ENCODE assay signal across 8 mouse cellular contexts in genomic region chr11:43766922-43767648, GRCm38 (mm10). TPM values are rescaled to one million over a fixed set of nuclear protein-coding genes. Genes with fewer than 3 reads are reported as not detected.
DNase-seq lines count a peak whose midpoint lies in the region; ATAC-seq lines count a peak whose summit lies in the region.

No protein-coding gene starts in this region.

- H3K9ac ChIP-seq in lung, embryonic 15.5 days = peak overlapping the region; percentile 33; the same call in 1 of the 2 replicates

- peak; percentile 92 to 95 for ATAC-seq in hematopoietic stem cell, adult 5-6 weeks (replicated peaks in 1 of 2; ENCODE audit: insufficient read depth in 1 of 2, low FRiP score in 2 of 2, low TSS enrichment in 1 of 2, low read depth in 1 of 2, poor library complexity in 2 of 2, severe bottlenecking in 2 of 2)
- peak; percentile 72; the same call in 1 of the 2 replicates for ATAC-seq in lung, embryonic 15.5 days (ENCODE audit: borderline replicate concordance, extremely low read depth, low FRiP score, low TSS enrichment)

- peak overlapping the region; percentile 87 for H3K4me2 ChIP-seq in lung, embryonic 15.5 days

- H3K27me3 ChIP-seq in lung, embryonic 15.5 days = peaks cover 10% of the 10 kb centered on the region

- H3K36me3 ChIP-seq in lung, embryonic 15.5 days = no peaks in the 10 kb centered on the region

- peaks cover 5% of the 10 kb centered on the region; the same call in 1 of the 2 replicates for H3K4me1 ChIP-seq in lung, embryonic 15.5 days

- H3K27ac ChIP-seq in lung, embryonic 15.5 days = no peak overlapping the region

- peak; percentile 82 for DNase-seq in MN1 (ENCODE audit: low spot score)
- DNase-seq in cerebellum, adult 8-10 months = peak; percentile 63
- peak; percentile 72 for DNase-seq in forelimb bud, embryonic 11.5 days (ENCODE audit: low read depth, low spot score)
- peak; percentile 50 for DNase-seq in layer of hippocampus, adult 9-10 months (ENCODE audit: low spot score)
- peak; percentile 46 for DNase-seq in ovary, adult 18-20 months (ENCODE audit: low spot score)
- DNase-seq in thymus, postnatal 0 days (ENCODE audit: low spot score) = peak; percentile 85

- H3K9me3 ChIP-seq in lung, embryonic 15.5 days = no peaks in the 10 kb centered on the region

- peak overlapping the region; percentile 52 for H3K4me3 ChIP-seq in lung, embryonic 15.5 days

- 6% methylated on average over 37 of the region's 37 CpGs for WGBS in lung, embryonic 15.5 days

RNA-seq across cellular contexts. Expression of gene Ttc1, which starts 19.3 kb away (rescaled TPM):
- total RNA-seq in hematopoietic stem cell, adult 5-6 weeks (2017) = 68.7 and 101 TPM in 2 replicates
- polyA plus RNA-seq in lung, embryonic 15.5 days (2015; fragmentation: Nextera tagmentation; extraction: Ambion mirVana) = 64.7 and 64.8 TPM in 2 replicates
- 83.2 and 87.5 TPM in 2 replicates for polyA plus RNA-seq in thymus, postnatal 0 days (2015; fragmentation: Nextera tagmentation; extraction: Ambion mirVana)
